Mouse (Mus musculus): Measurements from ENCODE around the gene March4.
A peak's percentile ranks its signal among the peaks of the same experiment; 100 is the strongest.

March4 gene

GRCm38 (mm10) chr1:72449752-72450151, 87.0 kb downstream of the March4 start:
- no peak for DNase-seq (ENCODE audit: low read depth, low spot score)

- no peak for DNase-seq (ENCODE audit: low read depth, low spot score)
Measured at GRCm38 (mm10) chr1:72442747-72443146, 94.0 kb downstream of the March4 start.

- no peak for DNase-seq (ENCODE audit: low read depth, low spot score)
Measured at GRCm38 (mm10) chr1:72439146-72439545, 97.6 kb downstream of the March4 start.

- DNase-seq (ENCODE audit: low read depth, low spot score), result no peak
Measured at GRCm38 (mm10) chr1:72436967-72437366, 99.8 kb downstream of the March4 start.

- no peak for DNase-seq (ENCODE audit: low read depth, low spot score)
Measured at GRCm38 (mm10) chr1:72434510-72434909, 102.2 kb downstream of the March4 start.

- no peak for DNase-seq (ENCODE audit: low read depth, low spot score)
Measured at GRCm38 (mm10) chr1:72432579-72432978, 104.2 kb downstream of the March4 start.

- DNase-seq (ENCODE audit: low read depth, low spot score), result no peak
Measured at GRCm38 (mm10) chr1:72429107-72429807, 107.5 kb downstream of the March4 start.

GRCm38 (mm10) chr1:72428526-72428925, 108.2 kb downstream of the March4 start:
- peak; percentile 5 for DNase-seq (ENCODE audit: low read depth, low spot score)

GRCm38 (mm10) chr1:72426456-72426855, 110.3 kb downstream of the March4 start:
- no peak for DNase-seq (ENCODE audit: low read depth, low spot score)

GRCm38 (mm10) chr1:72422121-72422520, 114.6 kb downstream of the March4 start:
- no peak for DNase-seq (ENCODE audit: low read depth, low spot score)

- DNase-seq (ENCODE audit: low read depth, low spot score), result no peak
Measured at GRCm38 (mm10) chr1:72420220-72420619, 116.5 kb downstream of the March4 start.

GRCm38 (mm10) chr1:72418744-72419655, 117.7 kb downstream of the March4 start:
- DNase-seq (ENCODE audit: low read depth, low spot score), result no peak

- no peak for DNase-seq (ENCODE audit: low read depth, low spot score)
Measured at GRCm38 (mm10) chr1:72414561-72415253, 122.0 kb downstream of the March4 start.

GRCm38 (mm10) chr1:72414133-72414532, 122.6 kb downstream of the March4 start:
- no peak for DNase-seq (ENCODE audit: low read depth, low spot score)

- no peak for DNase-seq (ENCODE audit: low read depth, low spot score)
Measured at GRCm38 (mm10) chr1:72413205-72413604, 123.5 kb downstream of the March4 start.

- DNase-seq (ENCODE audit: low read depth, low spot score), result no peak
Measured at GRCm38 (mm10) chr1:72411108-72411507, 125.6 kb downstream of the March4 start.

- no peak for DNase-seq (ENCODE audit: low read depth, low spot score)
Measured at GRCm38 (mm10) chr1:72409936-72410335, 126.8 kb downstream of the March4 start.

GRCm38 (mm10) chr1:72406505-72407079, 130.1 kb downstream of the March4 start:
- DNase-seq (ENCODE audit: low read depth, low spot score), result no peak

GRCm38 (mm10) chr1:72401331-72402069, 135.2 kb downstream of the March4 start:
- DNase-seq (ENCODE audit: low read depth, low spot score), result no peak

GRCm38 (mm10) chr1:72400616-72401015, 136.1 kb downstream of the March4 start:
- no peak for DNase-seq (ENCODE audit: low read depth, low spot score)
